ENCODE assay signal across 30 mouse cellular contexts in the genomic region with DNA sequence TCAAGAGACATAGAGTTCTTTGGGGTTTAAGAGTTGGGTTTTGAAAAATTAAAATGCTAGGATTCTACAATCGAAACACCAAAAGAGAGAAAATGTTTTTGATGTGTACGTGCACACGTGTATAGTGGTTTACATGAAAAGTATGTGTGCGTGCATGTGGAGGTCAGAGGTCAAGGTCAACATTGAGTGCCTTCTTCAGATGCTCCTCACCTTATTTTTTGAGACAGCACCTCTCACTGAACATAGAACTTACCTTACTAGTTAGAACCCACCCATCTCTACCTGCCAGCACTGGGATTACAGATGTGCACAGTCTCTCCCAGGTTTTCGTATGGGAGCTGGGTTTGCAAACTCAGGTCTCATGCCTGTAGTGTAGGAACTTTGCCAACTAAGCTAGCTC.
"Had no signal": no experiment of that assay in that cellular context is flagged by ENCODE, and none has a peak within 500 bp of the region (broad histone marks: within the 10 kb centered on the region; RNA-seq: fewer than 3 reads in every experiment).

No protein-coding gene starts in this region.

- H3K4me3 ChIP-seq: limb, embryonic 10.5 days; limb, embryonic 12.5 days; limb, embryonic 13.5 days; limb, embryonic 15.5 days; liver, embryonic 12.5 days; liver, embryonic 13.5 days; liver, embryonic 15.5 days; lung, embryonic 15.5 days; megakaryocyte, embryonic 14.5 days; midbrain, embryonic 10.5 days; midbrain, embryonic 12.5 days; midbrain, embryonic 13.5 days; myocyte; neural tube, embryonic 12.5 days; neural tube, embryonic 13.5 days had no signal

- ATAC-seq: liver, embryonic 12.5 days; liver, postnatal 0 days; midbrain, embryonic 13.5 days; midbrain, embryonic 16.5 days had no signal

- H3K9ac ChIP-seq: limb, embryonic 12.5 days; limb, embryonic 13.5 days; limb, embryonic 15.5 days; liver, embryonic 12.5 days; liver, embryonic 13.5 days; liver, embryonic 14.5 days; liver, embryonic 15.5 days; liver, postnatal 0 days; lung, embryonic 14.5 days; lung, embryonic 15.5 days; midbrain, embryonic 12.5 days; midbrain, embryonic 13.5 days; neural tube, embryonic 12.5 days; neural tube, embryonic 13.5 days had no signal

- H3K36me3 ChIP-seq: limb, embryonic 10.5 days; limb, embryonic 12.5 days; limb, embryonic 13.5 days; limb, embryonic 15.5 days; liver, embryonic 12.5 days; liver, embryonic 13.5 days; liver, embryonic 15.5 days; lung, embryonic 15.5 days; midbrain, embryonic 10.5 days; midbrain, embryonic 12.5 days; midbrain, embryonic 13.5 days; neural tube, embryonic 12.5 days; neural tube, embryonic 13.5 days had no signal

- H3K9me3 ChIP-seq: limb, embryonic 10.5 days; limb, embryonic 12.5 days; limb, embryonic 13.5 days; limb, embryonic 15.5 days; liver, embryonic 12.5 days; liver, embryonic 15.5 days; lung, embryonic 15.5 days; midbrain, embryonic 10.5 days; midbrain, embryonic 12.5 days; midbrain, embryonic 13.5 days; neural tube, embryonic 12.5 days; neural tube, embryonic 13.5 days had no signal

- H3K4me1 ChIP-seq: limb, embryonic 10.5 days; limb, embryonic 12.5 days; limb, embryonic 13.5 days; liver, embryonic 12.5 days; liver, embryonic 13.5 days; liver, embryonic 15.5 days; megakaryocyte, embryonic 14.5 days; midbrain, embryonic 10.5 days; midbrain, embryonic 12.5 days; midbrain, embryonic 13.5 days; neural tube, embryonic 12.5 days; neural tube, embryonic 13.5 days had no signal

- H3K27me3 ChIP-seq: limb, embryonic 12.5 days; limb, embryonic 13.5 days; limb, embryonic 15.5 days; liver, embryonic 12.5 days; liver, embryonic 13.5 days; liver, embryonic 15.5 days; lung, embryonic 15.5 days; megakaryocyte, embryonic 14.5 days; midbrain, embryonic 12.5 days; midbrain, embryonic 13.5 days; neural tube, embryonic 12.5 days; neural tube, embryonic 13.5 days had no signal

- DNase-seq: left cerebral cortex, postnatal 4 days; liver; liver, embryonic 13.5 days; liver, postnatal 0 days; lung, adult 18-20 months; lung, adult 2 months; lung, embryonic 14.5 days; lung, postnatal 10 days; lung, postnatal 14 days; lung, postnatal 36 days; lung, postnatal 4 days; midbrain, embryonic 14.5 days had no signal

- H3K4me2 ChIP-seq: limb, embryonic 12.5 days; limb, embryonic 13.5 days; limb, embryonic 15.5 days; liver, embryonic 11.5 days; liver, embryonic 12.5 days; liver, embryonic 13.5 days; liver, embryonic 15.5 days; lung, embryonic 14.5 days; lung, embryonic 15.5 days; midbrain, embryonic 12.5 days; midbrain, embryonic 13.5 days; neural tube, embryonic 12.5 days; neural tube, embryonic 13.5 days had no signal

- H3K27ac ChIP-seq: limb, embryonic 10.5 days; limb, embryonic 12.5 days; limb, embryonic 13.5 days; limb, embryonic 15.5 days; liver, embryonic 12.5 days; liver, embryonic 13.5 days; liver, embryonic 14.5 days; liver, embryonic 15.5 days; lung, embryonic 15.5 days; macrophage; midbrain, embryonic 10.5 days; midbrain, embryonic 12.5 days; midbrain, embryonic 13.5 days; neural tube, embryonic 12.5 days; neural tube, embryonic 13.5 days had no signal
